Mouse (Mus musculus) heart, adult 18-20 months (tissue): ENCODE measurements at regions not wholly inside any gene's neighbourhood (a gene's known extent, or its start where the extent isn't known, plus 50 kb on each side); places are given as distances from the start of the nearest gene placed in this dataset.
"Not testable (repeated sequence)": the region's sequence is repeated elsewhere in the genome, so short reads cannot be mapped to it uniquely, and the experiment has no call there.

Experiments
- DNase-seq, 2 experiments: peaks; one replicate each; pipeline ENCODE4 v3.0.0; 2021 to 2022; ENCODE audit warnings: mixed read lengths in 1 of 2

GRCm38 (mm10) chr12:23026976-23027375 is 753.1 kb downstream of the Gm10330 start:
- not testable (repeated sequence) for DNase-seq

GRCm38 (mm10) chr12:23023556-23023955 is 756.5 kb downstream of the Gm10330 start:
- DNase-seq: not testable (repeated sequence)

DNA sequence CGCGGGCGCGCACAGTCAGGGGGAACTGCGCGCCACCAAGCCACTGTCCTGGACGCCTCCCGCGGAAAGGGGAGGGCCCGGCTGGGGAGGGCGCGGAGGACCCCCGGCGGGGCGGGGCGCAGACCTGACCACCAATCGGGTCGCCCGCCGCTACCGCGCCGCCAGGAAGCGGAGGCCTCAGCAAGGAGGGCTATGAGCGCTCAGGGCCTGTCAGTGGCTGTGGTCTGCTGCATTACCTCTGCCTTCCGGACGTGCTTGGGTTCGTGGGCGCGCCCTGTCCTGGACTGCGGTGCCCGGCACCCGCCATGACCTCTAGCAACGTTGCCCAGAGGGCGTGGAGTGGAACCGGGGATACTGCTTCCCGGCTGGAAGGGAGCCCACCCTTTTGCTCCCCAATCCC is 769.9 kb downstream of the Gm10330 start:
- peak in 1 of 2 experiments; percentile 1 for DNase-seq

- DNase-seq: not testable (repeated sequence)
These were observed 770.4 kb downstream of the Gm10330 start for GRCm38 (mm10) chr12:23009662-23010061.
